Mouse (Mus musculus): Measurements from ENCODE around the gene Pla2g15.

- no peak for TF ChIP-seq GATA1 (IDR thresholded peaks at IDR 0.05; ENCODE audit: borderline replicate concordance, low read length)
- TF ChIP-seq FLI1 (IDR thresholded peaks at IDR 0.05; ENCODE audit: low read length): no peak
These were observed 428 bp downstream of the Pla2g15 start for GRCm38 (mm10) chr8:106150653-106151000.
